Mouse (Mus musculus): Measurements from ENCODE around the gene Tmem198b.

- TF ChIP-seq CTCF (IDR thresholded peaks at IDR 0.05; ENCODE audit: insufficient read depth, low read length), result no peak
- no peak for TF ChIP-seq POLR2A (IDR thresholded peaks at IDR 0.05; ENCODE audit: borderline replicate concordance, extremely low read depth, low read depth, low read length)
Observed at GRCm38 (mm10) chr10:128773685-128774084, 30.5 kb downstream of the Tmem198b start.
